Mouse (Mus musculus): ENCODE data around the gene Fam118a. TPM values are rescaled to one million over a fixed set of nuclear protein-coding genes. Genes with fewer than 3 reads are reported as not detected.

Gene Fam118a
- polyA plus RNA-seq, 1 experiment from 2014 or later, result 25.3 TPM

- Histone ChIP-seq H3K36me3 (ENCODE audit: control insufficient read depth, insufficient read depth) (peaks cover 27% of the 10 kb centered on the region), H3K9ac (ENCODE audit: low read depth, low read length) (no peak overlapping the region), H3K27ac (ENCODE audit: low read depth, low read length) (0 out of 2 replicates have a peak overlapping the region, but pooled peaks have one; percentile 23), H3K4me3 (ENCODE audit: low read depth, low read length) (no peak overlapping the region), H3K4me2 (replicated peaks; ENCODE audit: low read depth) (0 out of 2 replicates have a peak overlapping the region, but pooled peaks have one; percentile 1), H3K9me3 (ENCODE audit: control insufficient read depth) (no peaks in the 10 kb centered on the region), H3K27me3 (replicated peaks; ENCODE audit: control insufficient read depth, insufficient read depth, low read length) (no peaks in the 10 kb centered on the region), H3K4me1 (replicated peaks; ENCODE audit: control insufficient read depth, insufficient read depth, low read length) (0 out of 2 replicates have a peak, but pooled peaks cover 4% of the 10 kb centered on the region)
- 63% methylated on average over 5 of the region's 5 CpGs for WGBS
- no peak for TF ChIP-seq CTCF (IDR thresholded peaks at IDR 0.05; ENCODE audit: low read depth)
- ATAC-seq, result no peak
Measured at GRCm38 (mm10) chr15:85043116-85043515, 14.4 kb downstream of the Fam118a start.

DNA sequence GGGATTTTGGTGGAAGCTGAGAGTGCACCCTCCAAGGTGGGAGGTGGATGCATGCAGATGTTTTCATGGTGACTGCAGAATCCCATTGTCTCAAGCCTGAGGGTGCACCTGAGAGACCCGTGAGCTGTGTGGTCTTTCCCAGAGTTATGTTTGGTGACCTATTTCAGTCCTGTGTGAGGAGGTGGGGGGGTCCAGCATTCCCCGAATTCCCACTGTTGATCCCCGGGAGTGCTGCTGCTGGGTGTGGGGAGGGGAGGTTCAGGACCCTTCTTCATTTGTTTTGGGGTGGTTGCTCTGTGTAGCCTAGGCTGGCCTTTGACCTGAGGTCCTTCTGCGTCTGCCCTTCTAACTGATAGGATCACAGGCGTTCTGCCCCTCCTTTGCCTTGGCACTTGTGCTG lies 15.0 kb downstream of the Fam118a start:
- H3K9me3 ChIP-seq (ENCODE audit: control insufficient read depth), result no peaks in the 10 kb centered on the region
- no peak for TF ChIP-seq CTCF (IDR thresholded peaks at IDR 0.05; ENCODE audit: low read depth)
- no peak overlapping the region for H3K4me3 ChIP-seq (ENCODE audit: low read depth, low read length)
- H3K9ac ChIP-seq (ENCODE audit: low read depth, low read length), result no peak overlapping the region
- WGBS, result 74% methylated on average over 5 of the region's 5 CpGs
- H3K27ac ChIP-seq (ENCODE audit: low read depth, low read length), result no peak overlapping the region
- H3K4me2 ChIP-seq (replicated peaks; ENCODE audit: low read depth), result 0 out of 2 replicates have a peak overlapping the region, but pooled peaks have one; percentile 1
- H3K4me1 ChIP-seq (replicated peaks; ENCODE audit: control insufficient read depth, insufficient read depth, low read length), result 0 out of 2 replicates have a peak, but pooled peaks cover 4% of the 10 kb centered on the region
- no peak for ATAC-seq
- peaks cover 33% of the 10 kb centered on the region for H3K36me3 ChIP-seq (ENCODE audit: control insufficient read depth, insufficient read depth)
- no peaks in the 10 kb centered on the region for H3K27me3 ChIP-seq (replicated peaks; ENCODE audit: control insufficient read depth, insufficient read depth, low read length)

DNA sequence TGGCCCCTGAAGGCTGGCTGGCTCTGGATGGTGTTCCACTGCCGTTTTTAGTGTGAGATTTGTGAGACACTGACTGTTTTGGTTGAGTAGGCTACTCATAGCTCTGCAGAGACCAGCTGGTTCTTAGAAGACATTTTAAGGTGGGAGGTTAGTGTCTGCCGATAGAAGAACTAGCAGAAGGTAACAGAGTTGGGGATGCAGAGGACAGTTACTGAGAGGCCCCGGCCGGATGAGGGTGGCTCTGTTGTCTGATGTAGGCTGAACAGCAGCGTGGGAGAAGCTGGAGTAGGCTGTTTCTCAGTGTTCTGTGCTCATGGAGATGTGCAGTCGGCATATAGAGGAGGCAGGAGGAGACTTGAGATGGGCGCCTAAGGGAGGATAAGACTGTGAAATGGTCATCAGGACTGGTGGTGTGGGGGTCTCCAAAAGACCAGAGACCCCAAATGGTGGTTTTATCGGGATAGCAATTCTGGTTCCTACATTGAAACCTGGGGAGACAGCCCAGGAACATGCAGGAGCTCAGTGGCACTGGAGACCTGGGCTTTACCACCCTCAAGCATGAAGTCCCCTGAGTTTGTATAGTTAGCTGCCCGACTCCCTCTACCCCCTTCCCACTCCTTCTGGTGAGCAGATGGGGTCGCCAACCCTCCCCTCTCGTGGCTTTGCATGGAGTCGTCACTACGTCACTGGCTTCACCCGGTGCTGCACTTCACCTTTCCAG lies 17.6 kb downstream of the Fam118a start:
- no peak for TF ChIP-seq CTCF (IDR thresholded peaks at IDR 0.05; ENCODE audit: low read depth)
- H3K4me2 ChIP-seq (replicated peaks; ENCODE audit: low read depth), result no peak overlapping the region
- H3K4me1 ChIP-seq (replicated peaks; ENCODE audit: control insufficient read depth, insufficient read depth, low read length), result 0 out of 2 replicates have a peak, but pooled peaks cover 4% of the 10 kb centered on the region
- H3K9me3 ChIP-seq (ENCODE audit: control insufficient read depth), result no peaks in the 10 kb centered on the region
- ATAC-seq, result no peak
- no peak overlapping the region for H3K4me3 ChIP-seq (ENCODE audit: low read depth, low read length)
- no peak overlapping the region for H3K27ac ChIP-seq (ENCODE audit: low read depth, low read length)
- H3K9ac ChIP-seq (ENCODE audit: low read depth, low read length), result no peak overlapping the region
- H3K27me3 ChIP-seq (replicated peaks; ENCODE audit: control insufficient read depth, insufficient read depth, low read length), result no peaks in the 10 kb centered on the region
- 90% methylated on average over 14 of the region's 14 CpGs for WGBS
- peaks cover 51% of the 10 kb centered on the region for H3K36me3 ChIP-seq (ENCODE audit: control insufficient read depth, insufficient read depth)

DNA sequence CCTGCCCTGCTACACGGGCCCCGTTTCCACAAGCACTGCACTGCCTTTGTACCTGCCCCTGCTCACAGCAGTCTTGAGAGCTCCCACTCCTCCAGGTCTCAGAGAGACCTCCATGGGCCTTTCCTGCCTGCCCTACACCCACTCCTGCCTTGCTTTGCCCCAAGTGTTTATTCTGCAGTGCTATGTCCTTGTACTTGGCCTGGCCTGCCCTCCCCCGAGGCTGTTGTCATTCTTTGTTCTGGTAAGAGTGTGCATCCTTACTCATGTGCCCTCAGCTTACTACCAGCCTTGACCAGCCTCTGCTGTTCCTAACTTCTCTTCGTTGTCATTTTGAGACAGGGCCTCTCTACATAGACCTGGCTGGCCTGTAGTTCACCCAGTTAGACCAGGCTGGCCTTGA lies 19.1 kb downstream of the Fam118a start:
- Histone ChIP-seq H3K27ac (ENCODE audit: low read depth, low read length) (no peak overlapping the region), H3K9me3 (ENCODE audit: control insufficient read depth) (no peaks in the 10 kb centered on the region), H3K4me1 (replicated peaks; ENCODE audit: control insufficient read depth, insufficient read depth, low read length) (no peaks in the 10 kb centered on the region), H3K4me2 (replicated peaks; ENCODE audit: low read depth) (no peak overlapping the region), H3K4me3 (ENCODE audit: low read depth, low read length) (no peak overlapping the region), H3K27me3 (replicated peaks; ENCODE audit: control insufficient read depth, insufficient read depth, low read length) (no peaks in the 10 kb centered on the region), H3K36me3 (ENCODE audit: control insufficient read depth, insufficient read depth) (peaks cover 61% of the 10 kb centered on the region), H3K9ac (ENCODE audit: low read depth, low read length) (no peak overlapping the region)
- no peak for ATAC-seq
- WGBS, result 87% methylated on average over 4 of the region's 4 CpGs
- TF ChIP-seq CTCF (IDR thresholded peaks at IDR 0.05; ENCODE audit: low read depth), result no peak

GRCm38 (mm10) chr15:85049758-85050157 lies 21.0 kb downstream of the Fam118a start:
- Histone ChIP-seq H3K27me3 (replicated peaks; ENCODE audit: control insufficient read depth, insufficient read depth, low read length) (no peaks in the 10 kb centered on the region), H3K4me1 (replicated peaks; ENCODE audit: control insufficient read depth, insufficient read depth, low read length) (no peaks in the 10 kb centered on the region), H3K36me3 (ENCODE audit: control insufficient read depth, insufficient read depth) (peaks cover 74% of the 10 kb centered on the region), H3K9me3 (ENCODE audit: control insufficient read depth) (no peaks in the 10 kb centered on the region), H3K27ac (ENCODE audit: low read depth, low read length) (no peak overlapping the region), H3K4me2 (replicated peaks; ENCODE audit: low read depth) (no peak overlapping the region), H3K4me3 (ENCODE audit: low read depth, low read length) (no peak overlapping the region), H3K9ac (ENCODE audit: low read depth, low read length) (no peak overlapping the region)
- ATAC-seq, result no peak
- TF ChIP-seq CTCF (IDR thresholded peaks at IDR 0.05; ENCODE audit: low read depth), result no peak
- WGBS, result 100% methylated on average over 1 of the region's 1 CpGs

- Histone ChIP-seq H3K4me2 (replicated peaks; ENCODE audit: low read depth) (no peak overlapping the region), H3K9me3 (ENCODE audit: control insufficient read depth) (no peaks in the 10 kb centered on the region), H3K4me3 (ENCODE audit: low read depth, low read length) (no peak overlapping the region), H3K36me3 (ENCODE audit: control insufficient read depth, insufficient read depth) (peaks cover 47% of the 10 kb centered on the region), H3K9ac (ENCODE audit: low read depth, low read length) (no peak overlapping the region), H3K27me3 (replicated peaks; ENCODE audit: control insufficient read depth, insufficient read depth, low read length) (no peaks in the 10 kb centered on the region), H3K4me1 (replicated peaks; ENCODE audit: control insufficient read depth, insufficient read depth, low read length) (no peaks in the 10 kb centered on the region), H3K27ac (ENCODE audit: low read depth, low read length) (no peak overlapping the region)
- TF ChIP-seq CTCF (IDR thresholded peaks at IDR 0.05; ENCODE audit: low read depth), result no peak
- 83% methylated on average over 3 of the region's 3 CpGs for WGBS
- ATAC-seq, result no peak
Measured at GRCm38 (mm10) chr15:85054098-85054497, 25.4 kb downstream of the Fam118a start.
